Comparison of ENCODE assay signal across 8 mouse cellular contexts in genomic region chr15:10868716-10869585, GRCm38 (mm10).
DNase-seq lines count a peak whose midpoint lies in the region; ATAC-seq lines count a peak whose summit lies in the region.

No protein-coding gene starts in this region.

- H3K4me1 ChIP-seq in heart, embryonic 11.5 days (ENCODE audit: control insufficient read depth, insufficient read depth, low read length): peaks cover 7% of the 10 kb centered on the region
- no peaks in the 10 kb centered on the region for H3K4me1 ChIP-seq in forebrain, embryonic 16.5 days (replicated peaks; ENCODE audit: control insufficient read depth, insufficient read depth, low read length)
- H3K4me1 ChIP-seq in neural tube, embryonic 12.5 days: no peaks in the 10 kb centered on the region

- H3K4me2 ChIP-seq in heart, embryonic 11.5 days: no peak overlapping the region; the same call in 1 of the 2 replicates
- no peak overlapping the region for H3K4me2 ChIP-seq in forebrain, embryonic 16.5 days (ENCODE audit: low read length)
- no peak overlapping the region for H3K4me2 ChIP-seq in neural tube, embryonic 12.5 days (replicated peaks)

- H3K9ac ChIP-seq in heart, embryonic 11.5 days (ENCODE audit: low read depth, low read length): 0 out of 2 replicates have a peak overlapping the region, but pooled peaks have one; percentile 52
- H3K9ac ChIP-seq in forebrain, embryonic 16.5 days (replicated peaks; ENCODE audit: low read depth, low read length): no peak overlapping the region
- H3K9ac ChIP-seq in neural tube, embryonic 12.5 days: no peak overlapping the region

- no peaks in the 10 kb centered on the region for H3K9me3 ChIP-seq in heart, embryonic 11.5 days (replicated peaks; ENCODE audit: control insufficient read depth, low read length)
- no peaks in the 10 kb centered on the region for H3K9me3 ChIP-seq in forebrain, embryonic 16.5 days (ENCODE audit: control insufficient read depth, low read length)
- H3K9me3 ChIP-seq in neural tube, embryonic 12.5 days: no peaks in the 10 kb centered on the region

- no peak overlapping the region for H3K27ac ChIP-seq in heart, embryonic 11.5 days (ENCODE audit: low read depth, low read length)
- H3K27ac ChIP-seq in forebrain, embryonic 16.5 days (ENCODE audit: low read length): no peak overlapping the region
- H3K27ac ChIP-seq in neural tube, embryonic 12.5 days: no peak overlapping the region

- no peak for DNase-seq in heart, adult 11 months
- DNase-seq in MEL-GATA-1-ER (ENCODE audit: extremely low read depth, low read depth): peak; percentile 20
- DNase-seq in kidney, postnatal 36 days: peak; percentile 47 to 66
- no peak for DNase-seq in ovary, postnatal 10 days (ENCODE audit: low spot score)
- DNase-seq in urinary bladder, postnatal 10 days (ENCODE audit: low spot score): no peak

- 32% methylated on average over 14 of the region's 14 CpGs for WGBS in heart, embryonic 11.5 days (ENCODE audit: insufficient replicate concordance)
- WGBS in forebrain, embryonic 16.5 days: 51% methylated on average over 14 of the region's 14 CpGs
- WGBS in neural tube, embryonic 12.5 days: 69% methylated on average over 14 of the region's 14 CpGs

- no peaks in the 10 kb centered on the region for H3K27me3 ChIP-seq in heart, embryonic 11.5 days (ENCODE audit: control insufficient read depth, insufficient read depth, low read length)
- no peaks in the 10 kb centered on the region for H3K27me3 ChIP-seq in forebrain, embryonic 16.5 days (replicated peaks; ENCODE audit: control insufficient read depth, insufficient read depth, low read length)
- no peaks in the 10 kb centered on the region for H3K27me3 ChIP-seq in neural tube, embryonic 12.5 days (replicated peaks)

- H3K36me3 ChIP-seq in heart, embryonic 11.5 days (ENCODE audit: control insufficient read depth, insufficient read depth, low read length): no peaks in the 10 kb centered on the region
- H3K36me3 ChIP-seq in forebrain, embryonic 16.5 days (ENCODE audit: control insufficient read depth, insufficient read depth): no peaks in the 10 kb centered on the region
- H3K36me3 ChIP-seq in neural tube, embryonic 12.5 days: no peaks in the 10 kb centered on the region

- peak; percentile 10; the same call in 1 of the 2 replicates for ATAC-seq in heart, embryonic 11.5 days (replicated peaks; ENCODE audit: insufficient number of reproducible peaks, low FRiP score, low TSS enrichment)
- peak; percentile 51 for ATAC-seq in forebrain, embryonic 16.5 days
- ATAC-seq in neural tube, embryonic 12.5 days (ENCODE audit: low FRiP score, low read depth): peak; percentile 30; the same call in 1 of the 2 replicates

- no peak overlapping the region for H3K4me3 ChIP-seq in heart, embryonic 11.5 days (ENCODE audit: low read depth, low read length)
- H3K4me3 ChIP-seq in forebrain, embryonic 16.5 days (replicated peaks; ENCODE audit: low read length): no peak overlapping the region
- no peak overlapping the region for H3K4me3 ChIP-seq in neural tube, embryonic 12.5 days

Comparison
In these comparisons a context has a peak if more than half of its experiments do, and no peak if none do; other contexts are left out.
1. DNase-seq: peak in MEL-GATA-1-ER (single experiment) and kidney, postnatal 36 days (2 of 2); none in heart, adult 11 months (single experiment), ovary, postnatal 10 days (single experiment) and urinary bladder, postnatal 10 days (single experiment).
2. Peak in every context shown above with its lines, with median percentiles within 50 percentile points of each other: ATAC-seq.